Mouse (Mus musculus) c-Kit-positive CD71-positive TER-119-negative erythroid progenitor cells, embryonic 14.5 days (primary cell): ENCODE measurements around the gene Stk17b.
"Not testable (repeated sequence)": the region's sequence is repeated elsewhere in the genome, so short reads cannot be mapped to it uniquely, and the experiment has no call there.

Experiments used
- DNase-seq: peaks from one replicate; pipeline ENCODE4 v3.0.0-alpha.2; 2013; ENCODE audit warnings: low read depth

The Stk17b gene

DNA sequence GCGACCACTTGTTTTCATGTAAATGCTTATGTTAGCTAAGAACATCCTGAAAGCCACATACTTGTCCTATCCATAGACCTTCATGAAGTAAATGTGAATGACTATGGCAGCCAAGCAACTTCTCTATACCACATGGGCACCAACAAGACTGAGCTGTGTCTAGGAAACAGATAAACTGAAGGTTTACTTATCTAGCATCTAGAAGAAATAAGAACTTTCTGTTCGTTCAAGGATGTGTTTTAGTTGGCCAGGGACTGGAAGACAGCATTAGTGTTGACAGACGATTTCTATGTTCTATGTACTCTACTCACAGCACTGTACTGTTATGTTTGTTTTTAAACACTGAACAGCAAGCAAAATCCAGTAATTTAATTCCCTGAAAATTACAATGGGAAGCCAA lies 2.9 kb downstream of the Stk17b start:
- no peak for DNase-seq

DNA sequence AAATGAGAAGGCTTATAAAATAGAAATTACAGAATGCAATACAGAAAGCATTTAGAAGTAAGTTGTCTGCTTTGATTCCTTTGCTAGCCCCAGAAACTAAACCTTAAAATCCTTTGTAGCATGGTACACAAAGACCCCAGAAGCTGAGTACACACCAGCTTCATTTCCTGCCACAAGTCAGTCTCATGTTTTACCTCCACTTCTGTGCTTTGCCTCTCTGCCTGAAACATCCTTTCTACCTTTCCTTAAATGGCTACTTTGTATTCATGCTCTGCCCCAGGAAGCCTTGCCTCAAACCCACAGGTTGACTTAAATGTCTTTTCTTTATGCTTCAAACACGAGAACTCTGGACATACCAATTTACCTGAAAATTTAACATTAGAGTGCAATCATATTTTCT lies 3.7 kb downstream of the Stk17b start:
- DNase-seq, result no peak

DNA sequence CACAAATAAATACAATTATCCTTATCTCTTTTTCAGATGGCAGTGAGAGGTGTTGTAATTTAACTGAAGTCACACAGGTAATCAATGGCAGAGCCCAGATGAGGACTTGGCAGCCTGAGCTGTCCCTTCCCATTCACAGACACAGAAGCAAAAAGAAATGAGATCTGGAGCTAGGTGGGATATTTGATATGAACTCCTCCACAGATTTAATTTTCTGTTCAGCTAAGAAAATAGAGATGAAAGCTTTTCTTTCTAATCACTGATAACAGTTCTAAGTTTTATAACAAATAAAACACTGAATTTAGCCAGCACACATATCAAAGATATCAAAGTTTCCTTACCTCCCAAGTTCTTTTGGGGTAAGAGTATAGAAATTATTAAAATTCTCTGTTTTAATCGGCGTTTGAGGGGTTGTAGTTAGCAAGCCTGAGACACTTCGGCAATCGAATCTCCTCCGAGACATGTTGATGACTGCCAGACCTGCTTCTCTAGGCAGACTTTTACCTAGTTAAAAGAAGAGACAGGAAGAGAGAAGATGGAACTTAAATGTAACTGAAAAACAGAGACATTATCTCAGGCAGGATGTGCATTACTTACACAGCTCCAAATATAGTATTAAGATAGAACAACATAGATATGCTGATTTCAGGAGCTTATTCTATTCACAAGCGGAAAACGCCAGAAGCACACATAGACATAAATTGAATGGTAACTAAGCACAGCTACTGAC lies 8.7 kb downstream of the Stk17b start:
- no peak for DNase-seq

DNA sequence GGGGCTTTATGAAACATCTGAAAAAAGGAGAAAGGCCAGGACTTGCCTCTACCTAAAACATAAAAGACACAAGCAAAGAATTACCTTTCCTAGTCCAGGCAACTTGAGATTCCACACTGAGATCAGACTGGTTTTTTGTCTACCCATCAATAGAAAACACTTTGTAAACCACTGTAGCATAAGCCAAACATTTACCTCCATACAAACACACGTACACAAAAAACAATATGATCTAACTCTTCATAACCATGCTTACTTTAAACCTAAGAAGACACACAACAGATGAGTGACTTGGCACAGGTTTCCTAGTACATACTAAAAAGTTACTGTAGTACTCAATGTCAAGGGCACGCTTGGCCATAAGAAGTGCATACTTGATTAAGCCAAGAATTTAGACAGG lies 9.5 kb downstream of the Stk17b start:
- no peak for DNase-seq

DNA sequence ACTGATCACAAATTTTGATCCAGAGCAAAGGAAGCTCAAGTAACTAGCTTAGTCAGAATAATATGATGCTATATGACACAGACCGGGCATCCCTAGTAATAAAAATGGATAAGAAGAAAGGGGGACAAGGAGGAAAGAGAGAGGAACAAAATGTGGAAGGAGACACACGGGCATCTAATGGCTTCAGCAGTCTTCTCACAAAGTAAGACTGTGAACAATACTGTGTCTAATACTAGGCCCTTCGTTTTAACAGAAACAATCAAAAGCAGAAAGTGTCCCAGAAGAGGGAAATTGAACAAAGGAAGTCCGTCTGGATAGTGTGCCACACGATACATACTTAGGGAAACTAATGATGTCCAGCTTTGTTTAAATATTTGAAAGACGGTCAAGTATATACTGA lies 10.0 kb downstream of the Stk17b start:
- DNase-seq, result no peak

DNA sequence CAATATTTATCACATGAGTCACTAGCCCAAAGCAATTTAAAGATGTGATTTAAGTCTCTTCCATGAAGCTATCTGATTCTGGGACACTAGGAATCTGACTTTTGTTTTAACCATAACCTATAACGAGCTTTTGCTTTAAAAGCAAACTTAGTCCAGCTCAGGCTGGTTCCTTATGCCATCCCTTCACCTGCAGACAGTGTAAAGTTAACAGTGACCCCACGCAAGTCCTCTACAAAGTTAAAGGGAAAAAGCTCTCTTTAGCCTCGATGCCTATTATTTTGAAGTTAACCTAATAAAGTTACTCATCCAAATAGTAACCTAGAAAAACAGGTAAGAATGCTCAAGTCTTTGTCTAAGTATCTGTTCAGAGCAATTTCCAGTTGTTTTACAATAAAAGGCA lies 10.5 kb downstream of the Stk17b start:
- no peak for DNase-seq

DNA sequence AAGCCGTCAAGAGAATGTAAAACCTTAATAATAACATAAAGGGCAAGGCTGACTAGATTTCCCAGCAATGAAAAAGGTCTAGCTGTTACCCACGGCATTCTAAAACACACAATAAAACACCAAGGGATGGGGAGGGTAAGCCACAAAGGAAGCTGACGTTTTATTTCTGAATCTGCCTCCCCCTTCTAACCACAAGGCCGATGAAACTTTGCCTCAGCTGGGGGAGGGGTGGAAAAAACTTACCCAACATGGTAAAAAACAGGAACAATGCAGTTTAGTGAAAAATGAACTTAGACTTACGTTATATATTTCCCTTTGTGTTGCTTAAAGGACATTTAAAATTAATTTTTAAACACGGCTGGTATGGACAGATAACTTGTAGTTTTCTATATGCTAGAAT lies 11.0 kb downstream of the Stk17b start:
- peak; percentile 11 for DNase-seq

DNA sequence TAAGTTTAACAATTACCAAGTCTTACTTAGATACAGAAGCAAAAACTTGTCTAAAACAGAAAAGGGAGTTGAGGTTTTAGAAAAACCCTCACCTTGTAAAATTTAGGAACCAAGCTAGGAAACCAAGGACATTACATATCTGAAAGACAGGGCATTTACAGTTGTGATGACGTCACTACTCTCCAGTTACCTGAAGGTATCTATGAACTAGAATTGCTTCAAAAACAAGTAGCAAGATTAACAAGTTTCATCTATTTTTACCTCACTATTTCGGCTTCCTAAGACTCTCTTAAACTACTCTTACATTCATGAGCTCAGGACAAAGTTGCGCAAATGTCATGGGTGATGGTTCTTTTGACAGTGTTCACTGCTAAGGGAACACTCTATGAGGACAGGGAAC lies 12.1 kb downstream of the Stk17b start:
- no peak for DNase-seq

DNA sequence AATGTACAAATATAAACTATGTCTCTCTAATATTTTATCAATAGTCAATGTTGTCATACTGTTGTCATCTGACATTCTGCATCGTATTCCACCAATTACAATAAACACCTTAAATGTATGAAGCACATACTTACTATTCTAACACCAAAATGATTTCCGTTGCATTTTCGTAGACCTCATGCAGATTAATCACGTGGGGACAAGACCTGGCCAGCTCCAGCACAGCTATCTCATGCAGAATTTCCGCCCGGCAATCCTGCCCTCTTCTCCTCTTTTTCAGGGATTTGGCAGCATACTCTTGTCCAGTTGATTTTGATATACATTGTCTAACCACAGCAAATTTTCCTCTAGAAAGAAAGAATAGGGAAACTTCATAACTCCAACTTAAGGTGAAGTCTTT lies 13.5 kb downstream of the Stk17b start:
- no peak for DNase-seq

DNA sequence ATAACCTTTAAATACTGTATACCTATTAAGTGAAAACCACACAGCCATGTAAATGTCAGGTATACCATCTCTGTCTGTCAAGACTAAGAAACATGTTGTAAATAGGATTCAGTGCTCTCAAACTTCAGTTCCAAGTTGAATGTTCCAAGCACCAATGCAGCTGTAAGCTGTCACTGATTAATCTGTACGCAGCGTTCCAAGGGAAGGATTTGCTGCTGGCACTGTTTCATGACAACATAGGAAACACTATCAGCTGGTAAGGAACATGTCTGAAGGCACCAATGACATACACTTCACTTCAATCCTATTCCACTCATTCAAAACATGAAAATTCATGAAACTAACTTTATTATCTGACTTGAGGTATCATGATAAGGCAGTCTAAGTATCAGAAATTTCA lies 18.9 kb downstream of the Stk17b start:
- DNase-seq, result no peak

DNA sequence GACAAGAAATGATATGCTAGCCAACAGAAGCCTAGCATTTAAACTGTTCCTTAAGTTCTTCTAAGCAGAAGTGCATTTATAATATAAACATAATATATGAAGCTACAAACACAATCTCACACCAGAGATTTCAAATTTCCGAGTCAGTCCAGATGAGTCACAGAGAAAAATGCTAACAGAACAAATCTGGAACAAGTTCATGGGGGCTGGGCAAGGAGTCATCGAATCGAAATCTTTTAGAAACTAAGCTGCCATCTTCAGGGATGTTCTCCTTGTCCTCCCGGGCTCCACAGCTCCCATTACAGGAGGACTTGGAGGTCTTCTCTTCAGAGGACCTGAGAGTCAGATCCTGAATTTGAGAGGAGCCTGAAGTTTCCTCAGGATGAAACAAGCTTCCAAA lies 27.7 kb downstream of the Stk17b start:
- DNase-seq, result no peak

DNA sequence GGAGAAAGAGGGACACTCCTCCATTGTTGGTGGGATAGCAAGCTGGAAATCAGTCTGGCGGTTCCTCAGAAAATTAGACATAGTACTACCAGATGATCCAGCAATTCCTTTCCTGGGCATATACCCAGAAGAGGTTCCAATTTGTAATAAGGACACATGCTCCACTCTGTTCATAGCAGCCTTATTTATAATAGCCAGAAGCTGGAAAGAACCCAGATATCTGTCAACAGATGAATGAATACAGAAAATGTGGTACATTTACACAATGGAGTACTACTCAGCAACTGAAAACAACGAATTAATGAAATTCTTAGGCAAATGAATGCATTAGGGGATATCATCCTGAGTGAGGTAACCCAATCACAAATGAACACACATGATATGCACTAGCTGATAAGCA lies 31.5 kb downstream of the Stk17b start:
- DNase-seq, result not testable (repeated sequence)

DNA sequence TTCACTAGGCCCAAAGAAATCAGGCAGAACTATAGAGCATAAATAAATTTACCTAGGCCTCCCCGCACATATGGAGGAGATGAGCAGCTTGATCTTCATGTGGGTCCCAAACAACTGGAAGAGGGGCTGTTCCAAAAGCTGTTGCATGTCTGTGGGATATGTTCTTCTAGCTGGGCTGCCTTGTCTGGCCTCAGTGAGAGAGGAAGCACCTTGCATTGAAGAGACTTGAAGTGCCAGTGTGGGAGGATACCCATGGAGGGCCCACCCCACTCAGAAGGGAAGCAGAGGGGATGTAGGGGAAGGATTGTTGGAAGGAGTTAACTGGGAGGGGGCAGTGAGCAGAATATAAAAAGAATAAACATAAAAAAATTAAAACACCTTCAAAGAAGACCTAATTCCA lies 33.9 kb downstream of the Stk17b start:
- no peak for DNase-seq

DNA sequence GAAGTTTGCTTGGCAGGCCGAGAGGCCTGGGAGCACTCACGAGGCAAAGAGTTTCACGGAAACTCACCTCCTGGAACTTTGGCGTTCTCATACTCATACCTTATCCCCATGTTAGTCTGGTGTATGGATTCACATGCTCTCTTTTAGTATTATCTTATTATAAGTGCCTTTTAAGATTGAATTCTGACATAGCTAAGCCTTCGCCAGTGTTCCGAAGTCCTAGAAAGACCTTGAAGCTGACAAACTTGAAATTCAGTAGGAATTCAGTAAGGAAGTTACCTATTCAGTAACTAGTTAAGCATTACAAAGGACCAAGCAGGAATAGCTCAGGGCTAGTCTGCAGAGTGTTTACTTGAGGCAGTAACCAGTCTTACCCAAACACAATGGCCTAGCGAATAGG lies 34.3 kb downstream of the Stk17b start:
- not testable (repeated sequence) for DNase-seq

DNA sequence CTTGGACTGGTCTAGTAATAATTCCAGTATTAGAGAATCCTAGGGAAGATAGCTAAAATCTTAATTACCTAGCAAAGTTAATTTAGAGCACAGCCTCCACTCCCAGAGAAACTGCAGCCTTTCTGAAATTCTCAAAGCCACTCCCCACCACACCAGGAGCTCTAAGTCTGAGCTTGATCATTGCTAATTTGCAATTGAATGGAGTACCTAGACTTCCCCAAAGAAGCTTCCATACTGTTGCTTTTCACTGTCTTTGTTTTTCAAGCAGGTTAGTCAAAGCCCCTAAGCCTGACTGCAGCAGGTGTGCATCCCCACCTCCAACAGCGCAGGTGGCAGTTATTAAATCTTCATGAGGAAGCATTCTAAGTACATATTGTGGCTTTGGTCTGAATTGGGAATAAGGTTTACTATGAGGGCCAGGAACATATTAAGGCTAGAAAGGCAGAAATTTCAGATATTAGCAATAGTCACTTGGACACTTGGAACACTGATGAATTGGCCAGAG lies 35.1 kb downstream of the Stk17b start:
- DNase-seq, result not testable (repeated sequence)

DNA sequence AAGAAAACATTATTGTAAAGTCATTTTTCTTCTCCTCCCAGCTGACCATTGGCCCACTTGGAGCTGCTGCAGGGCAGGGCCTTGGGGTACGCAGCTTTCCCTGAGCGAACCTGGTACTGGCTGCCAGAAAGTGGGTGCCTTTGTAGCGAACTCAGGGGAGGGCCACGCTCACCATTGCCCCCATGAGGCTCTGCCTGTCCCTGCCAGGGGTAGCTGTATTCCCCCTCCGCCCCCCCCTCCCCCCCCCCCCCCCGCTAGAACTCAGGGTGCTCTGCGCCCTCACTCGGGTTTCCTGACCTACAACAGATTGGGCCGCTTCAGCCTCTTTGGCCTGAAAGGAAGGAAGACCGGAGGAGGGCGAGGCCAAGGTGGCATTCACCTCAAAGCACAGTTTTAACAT lies 36.5 kb downstream of the Stk17b start:
- no peak for DNase-seq

DNA sequence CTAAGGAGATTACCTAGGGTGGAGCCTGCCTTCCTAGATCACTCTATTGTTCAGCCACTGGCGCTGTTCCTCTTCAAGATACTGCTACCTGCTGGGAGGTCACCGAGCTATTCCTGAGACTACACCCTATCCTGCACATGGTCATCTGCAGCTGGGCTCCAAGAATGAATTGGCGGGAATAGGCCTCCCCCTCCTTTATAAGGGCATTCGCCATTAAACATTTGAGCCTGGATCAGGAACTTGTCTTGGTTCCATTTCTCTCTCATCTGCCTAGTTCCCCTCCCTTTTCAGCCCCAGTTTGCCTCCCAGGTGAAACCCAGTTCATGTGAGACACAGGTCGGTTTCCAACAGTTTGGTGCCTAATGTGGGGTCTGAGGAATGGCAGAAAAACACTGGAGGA lies 39.0 kb downstream of the Stk17b start:
- no peak for DNase-seq

DNA sequence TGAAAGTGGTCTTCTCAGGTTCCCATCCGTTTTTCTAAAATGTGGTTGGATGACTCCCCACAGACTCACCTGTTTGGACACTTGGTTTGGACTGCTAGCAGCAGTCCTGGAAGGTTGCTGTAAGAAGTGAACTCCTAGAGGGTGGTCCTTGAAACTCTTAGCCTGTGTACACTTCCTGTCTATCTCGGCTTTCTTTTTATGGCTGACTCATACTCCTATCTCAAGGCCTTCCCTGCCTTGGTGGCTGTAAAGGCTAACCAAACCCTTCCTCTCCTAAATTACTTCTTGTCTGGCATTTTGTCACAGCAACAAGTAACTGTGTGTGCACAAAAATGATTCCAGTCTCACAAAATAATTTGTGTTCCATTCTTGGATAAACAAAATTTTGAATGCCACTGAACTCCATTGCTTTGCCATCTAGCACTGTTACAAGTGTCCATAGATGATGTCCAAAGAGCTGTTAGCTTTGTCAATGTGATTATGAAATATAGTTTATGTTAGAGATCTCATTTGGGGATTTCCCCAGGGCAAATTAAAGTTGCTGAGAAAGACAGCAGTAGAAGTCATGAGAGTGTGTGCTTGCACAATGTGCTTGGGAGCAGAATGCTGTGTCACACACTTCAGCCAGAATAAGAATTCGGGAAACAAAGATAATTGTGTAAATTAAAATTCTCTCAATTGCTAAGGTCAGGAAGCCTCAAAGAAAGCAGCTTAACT lies 43.1 kb downstream of the Stk17b start:
- no peak for DNase-seq

DNA sequence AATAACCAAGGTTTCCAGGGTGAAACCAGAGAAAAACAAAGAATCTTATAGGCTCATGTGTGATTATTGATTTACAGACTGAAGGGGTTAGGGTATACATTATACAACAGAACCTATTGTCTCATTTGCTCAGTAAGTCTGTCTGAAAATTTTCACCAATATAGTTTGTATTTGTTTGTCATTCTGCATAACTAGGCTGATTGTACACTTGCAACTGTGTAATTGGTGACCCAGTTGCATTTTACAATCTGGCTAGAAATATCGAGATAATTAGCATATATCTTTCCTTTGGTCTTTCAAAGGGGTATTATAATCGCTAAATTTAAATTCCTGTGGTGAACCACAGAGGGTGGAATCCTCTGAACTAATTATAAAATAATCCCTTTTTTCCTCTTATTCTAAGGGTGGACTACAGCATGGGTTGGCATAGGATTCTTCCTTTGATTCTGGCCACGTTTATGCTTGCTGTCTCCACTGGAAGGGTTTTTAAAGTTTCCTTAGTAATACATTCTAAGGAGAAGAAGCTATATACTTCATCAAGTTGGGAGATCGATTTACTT lies 44.2 kb downstream of the Stk17b start:
- no peak for DNase-seq

DNA sequence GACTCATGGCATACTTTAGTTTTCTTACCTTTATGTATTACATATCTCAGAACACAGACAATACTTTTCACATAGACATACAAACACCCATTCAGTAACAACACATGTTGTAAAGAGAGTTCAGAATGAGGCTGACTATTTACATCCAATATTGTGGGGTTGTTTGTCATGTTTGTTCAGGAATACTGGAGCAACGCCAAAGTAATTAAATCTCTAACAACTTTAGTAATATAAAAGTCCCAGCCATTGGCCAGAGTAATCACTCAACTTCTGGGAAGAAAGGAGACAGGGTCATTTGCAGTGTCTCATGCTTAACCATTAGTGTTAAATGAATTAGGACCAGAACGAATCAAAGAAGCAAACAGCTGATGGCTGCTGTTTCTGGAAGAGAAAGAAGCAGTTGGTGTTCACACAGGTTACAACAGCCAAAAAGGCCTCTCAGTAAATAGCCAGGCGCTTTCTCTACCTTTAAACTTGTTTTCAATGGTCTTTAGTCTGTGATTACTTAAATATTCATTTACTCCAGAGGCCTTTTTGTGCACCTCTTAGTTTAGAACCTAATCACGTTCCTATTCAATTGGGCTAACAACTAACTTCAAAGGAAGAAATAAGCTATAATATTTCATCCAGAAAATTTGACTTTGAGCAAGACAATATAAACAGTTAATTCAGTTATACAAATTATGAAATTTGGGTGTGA lies 44.8 kb downstream of the Stk17b start:
- not testable (repeated sequence) for DNase-seq

DNA sequence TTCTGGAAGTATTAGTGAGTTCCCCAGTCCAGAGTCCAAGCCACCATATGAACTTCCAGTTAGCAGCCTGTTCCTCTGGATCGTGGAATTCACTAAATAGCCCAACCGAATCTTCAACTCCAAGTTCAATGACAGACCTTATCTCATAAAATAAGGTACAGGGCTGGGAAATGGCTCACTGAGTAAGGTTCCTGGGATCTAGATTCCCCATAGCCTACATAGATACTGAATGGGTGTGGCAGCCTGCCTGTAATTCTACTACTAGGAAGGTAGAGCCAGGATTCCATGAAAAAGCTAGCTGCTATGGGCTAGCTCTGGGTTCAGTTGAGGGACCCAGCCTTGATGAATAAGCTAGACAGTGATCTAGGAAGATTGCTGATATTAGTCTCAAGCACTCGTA lies 48.4 kb downstream of the Stk17b start:
- no peak for DNase-seq

DNA sequence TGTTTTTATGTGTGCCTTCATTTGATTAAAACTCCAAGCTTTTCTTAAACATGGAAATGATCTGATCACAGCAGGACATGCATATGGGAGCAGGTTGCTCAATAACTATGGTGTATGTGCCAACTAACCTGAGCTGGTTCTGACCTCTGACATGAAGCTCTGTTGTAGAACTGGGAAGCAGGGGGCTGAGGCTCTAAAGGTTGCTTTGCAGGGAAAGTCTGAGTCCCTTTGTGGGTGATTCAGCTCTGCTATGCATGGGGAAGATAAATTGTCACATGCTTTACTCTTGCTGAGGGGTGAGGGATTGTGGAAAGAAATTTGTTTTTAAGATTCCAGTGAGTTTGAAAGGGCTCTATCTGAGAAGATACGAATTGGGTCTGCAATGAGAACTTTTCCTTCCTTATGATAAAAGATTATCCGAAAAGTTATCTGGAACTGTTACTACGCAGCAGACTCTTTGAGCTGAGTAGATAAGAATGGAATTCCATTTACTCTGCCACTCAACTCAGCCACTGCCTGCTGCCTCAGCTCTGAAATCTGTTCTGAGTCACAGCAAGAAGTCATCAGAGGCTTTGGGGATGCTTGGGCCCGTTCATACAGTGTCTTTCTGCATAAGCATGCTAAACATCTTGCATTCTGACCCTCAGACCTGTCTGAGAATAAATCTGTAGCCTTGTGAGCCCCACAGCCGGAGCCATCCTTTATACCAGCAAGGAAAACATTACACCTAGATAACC lies 56.4 kb downstream of the Stk17b start:
- DNase-seq, result no peak
